Mouse (Mus musculus) limb, embryonic 15.5 days (tissue): ENCODE data around the gene Hunk. TPM values are rescaled to one million over a fixed set of nuclear protein-coding genes. Genes with fewer than 3 reads are reported as not detected.

Experiments used
- ATAC-seq: fragments of 200-750 bp; cut with Nextera tagmentation; 2 replicates; pipeline ENCODE4 v1.8.0; 2017; ENCODE audit warnings: low read depth, moderate TSS enrichment; ENCODE audit not compliant: insufficient number of reproducible peaks, low FRiP score, low TSS enrichment
- H3K27ac ChIP-seq: fragments of 300-500 bp; sonication (generic); 2 replicates; pipeline ENCODE4 v1.5.1; 2015; ENCODE audit warnings: moderate library complexity, mild to moderate bottlenecking, inconsistent platforms
- H3K27me3 ChIP-seq: fragments of 300-500 bp; sonication (generic); 2 replicates; pipeline ENCODE4 v1.6.1; 2015; ENCODE audit warnings: inconsistent platforms
- H3K36me3 ChIP-seq: fragments of 300-500 bp; sonication (generic); 2 replicates; pipeline ENCODE4 v1.6.1; 2015; ENCODE audit warnings: inconsistent platforms
- H3K4me1 ChIP-seq: fragments of 300-500 bp; sonication (generic); 2 replicates; pipeline ENCODE4 v1.6.1; 2015; ENCODE audit warnings: inconsistent platforms
- H3K4me2 ChIP-seq: fragments of 300-500 bp; sonication (generic); 2 replicates; pipeline ENCODE4 v1.6.1; 2015; ENCODE audit warnings: mild to moderate bottlenecking, inconsistent platforms
- H3K4me3 ChIP-seq: fragments of 300-500 bp; sonication (generic); 2 replicates; pipeline ENCODE4 v1.5.1; 2015; ENCODE audit warnings: mild to moderate bottlenecking, inconsistent platforms
- H3K9ac ChIP-seq: fragments of 300-500 bp; sonication (generic); 2 replicates; pipeline ENCODE4 v1.6.1; 2015; ENCODE audit warnings: inconsistent platforms
- H3K9me3 ChIP-seq: fragments of 300-500 bp; sonication (generic); 2 replicates; pipeline ENCODE4 v1.6.1; 2016; ENCODE audit warnings: inconsistent platforms
- WGBS: fragments of 180-500 bp; shearing (Covaris S2); methylation state at CpG from one replicate; pipeline ENCODE4 v1.1.7; 2015; 5-methylcytosine and 5-hydroxymethylcytosine counted together
- polyA plus RNA-seq: library from polyadenylated mRNA; unstranded; fragments of >200 nt; fragmentation: Nextera tagmentation; extraction: Ambion mirVana; gene quantifications from 2 replicates; pipeline ENCODE4 v1.2.1, GENCODE M21; 2015

Gene Hunk
- polyA plus RNA-seq: 10.3 and 12.7 TPM in 2 replicates

DNA sequence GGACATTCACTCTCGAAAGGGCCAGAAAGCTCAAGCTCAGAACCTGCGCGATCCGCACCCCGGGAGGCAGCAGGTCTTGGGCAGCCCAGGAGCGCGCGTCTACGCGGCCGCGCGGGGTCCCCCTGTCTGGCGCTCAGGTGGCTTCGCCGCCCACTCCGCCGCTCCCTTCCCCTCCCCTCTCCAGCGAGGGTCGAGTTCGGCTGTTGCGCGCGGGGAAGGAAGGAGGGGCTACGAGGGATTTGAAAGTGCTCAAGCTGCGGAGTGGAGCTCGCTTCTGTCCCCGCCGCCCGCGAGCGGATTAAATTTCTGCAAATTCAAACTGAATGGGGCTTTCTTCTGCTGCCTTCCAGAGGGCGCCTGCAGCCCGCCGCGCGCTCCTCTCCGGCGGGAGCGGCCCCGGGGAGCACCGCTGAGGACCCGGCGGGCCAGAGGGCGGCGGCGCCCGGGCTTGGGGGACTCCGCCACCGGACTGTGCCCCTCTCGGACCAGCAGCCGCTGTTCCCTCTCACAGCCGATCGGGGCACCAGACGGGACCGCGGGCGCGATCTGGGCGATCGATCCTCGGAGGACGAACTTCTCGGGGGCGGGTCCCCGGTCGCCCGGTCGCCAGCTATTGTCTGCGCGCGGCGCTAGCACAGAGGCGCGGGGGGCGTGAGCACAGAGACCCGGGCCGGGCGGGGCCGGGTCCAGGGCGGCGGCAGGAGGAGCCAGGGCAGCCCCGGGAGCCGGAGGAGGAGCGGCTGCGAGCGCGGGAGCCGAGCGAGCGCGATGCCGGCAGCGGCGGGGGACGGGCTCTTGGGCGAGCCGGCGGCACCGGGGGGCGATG lies at the start of gene Hunk:
TSS of gene Hunk (plus strand) at position 326 of the 826 bp plus-strand sequence.
- WGBS: under 1% methylated on average over 90 of the region's 101 CpGs
- ATAC-seq: peak; percentile 75
- H3K4me1 ChIP-seq: peaks cover 44% of the 10 kb centered on the region

DNA sequence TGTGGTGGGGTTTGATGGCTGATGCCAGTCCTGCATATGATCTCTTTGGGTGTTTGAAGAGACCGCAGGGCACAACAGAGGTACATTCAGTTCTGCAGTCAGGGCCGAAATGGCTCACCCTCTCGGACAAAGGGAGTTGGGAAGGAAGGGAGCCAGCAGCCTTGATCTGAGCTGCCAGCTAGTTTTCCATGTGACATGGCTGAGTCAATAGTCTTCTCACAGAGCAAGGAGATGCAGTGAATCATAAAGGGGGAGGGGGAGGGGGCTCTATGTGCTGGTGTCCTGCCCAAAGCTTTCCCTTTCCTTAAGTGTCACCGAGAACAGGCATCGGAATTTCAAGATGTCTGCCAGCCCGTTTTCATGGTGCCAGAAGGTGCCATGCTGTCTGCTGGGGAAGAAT lies 46.8 kb upstream of the Hunk start:
- no peaks in the 10 kb centered on the region for H3K9me3 ChIP-seq
- 92% methylated on average over 6 of the region's 6 CpGs for WGBS
- H3K27ac ChIP-seq: no peak overlapping the region
- no peak overlapping the region for H3K9ac ChIP-seq
- no peaks in the 10 kb centered on the region for H3K27me3 ChIP-seq
- H3K4me1 ChIP-seq: no peaks in the 10 kb centered on the region
- no peak overlapping the region for H3K4me3 ChIP-seq
- ATAC-seq: no peak
- H3K4me2 ChIP-seq: no peak overlapping the region
- 0 out of 2 replicates have a peak, but pooled peaks cover 4% of the 10 kb centered on the region for H3K36me3 ChIP-seq

More for the DNA sequence above, at the start of gene Hunk:
- peak within 1 kb of the TSS; percentile 84 for H3K4me3 ChIP-seq
- H3K27ac ChIP-seq: peak within 1 kb of the TSS; percentile 97
- peak within 1 kb of the TSS; percentile 84 for H3K4me2 ChIP-seq
- H3K9ac ChIP-seq: peak within 1 kb of the TSS; percentile 86
- H3K36me3 ChIP-seq: peaks cover 2% of the 10 kb centered on the region
- H3K9me3 ChIP-seq: no peaks in the 10 kb centered on the region
- peaks cover 4% of the 10 kb centered on the region; the same call in 1 of the 2 replicates for H3K27me3 ChIP-seq

DNA sequence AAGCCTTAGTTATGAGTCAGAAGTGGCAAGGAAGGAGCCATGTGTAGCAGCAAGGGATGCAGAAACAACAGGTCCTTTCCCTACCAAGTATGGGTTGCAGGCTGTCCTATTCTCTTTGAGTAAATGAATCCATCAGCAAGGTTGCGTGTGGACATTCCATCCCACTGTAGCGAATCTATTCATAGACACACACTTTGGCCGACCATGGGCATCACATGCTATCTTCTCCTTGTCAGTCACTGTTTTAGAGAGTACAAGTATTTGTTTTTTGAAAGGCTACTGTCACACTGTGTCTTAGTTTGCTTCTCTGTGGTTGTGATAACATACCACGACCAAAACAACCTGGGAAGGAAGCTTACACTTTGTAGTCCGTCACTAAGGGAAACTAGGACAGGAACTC lies 44.7 kb upstream of the Hunk start:
- no peak for ATAC-seq
- WGBS: 87% methylated on average over 5 of the region's 5 CpGs

DNA sequence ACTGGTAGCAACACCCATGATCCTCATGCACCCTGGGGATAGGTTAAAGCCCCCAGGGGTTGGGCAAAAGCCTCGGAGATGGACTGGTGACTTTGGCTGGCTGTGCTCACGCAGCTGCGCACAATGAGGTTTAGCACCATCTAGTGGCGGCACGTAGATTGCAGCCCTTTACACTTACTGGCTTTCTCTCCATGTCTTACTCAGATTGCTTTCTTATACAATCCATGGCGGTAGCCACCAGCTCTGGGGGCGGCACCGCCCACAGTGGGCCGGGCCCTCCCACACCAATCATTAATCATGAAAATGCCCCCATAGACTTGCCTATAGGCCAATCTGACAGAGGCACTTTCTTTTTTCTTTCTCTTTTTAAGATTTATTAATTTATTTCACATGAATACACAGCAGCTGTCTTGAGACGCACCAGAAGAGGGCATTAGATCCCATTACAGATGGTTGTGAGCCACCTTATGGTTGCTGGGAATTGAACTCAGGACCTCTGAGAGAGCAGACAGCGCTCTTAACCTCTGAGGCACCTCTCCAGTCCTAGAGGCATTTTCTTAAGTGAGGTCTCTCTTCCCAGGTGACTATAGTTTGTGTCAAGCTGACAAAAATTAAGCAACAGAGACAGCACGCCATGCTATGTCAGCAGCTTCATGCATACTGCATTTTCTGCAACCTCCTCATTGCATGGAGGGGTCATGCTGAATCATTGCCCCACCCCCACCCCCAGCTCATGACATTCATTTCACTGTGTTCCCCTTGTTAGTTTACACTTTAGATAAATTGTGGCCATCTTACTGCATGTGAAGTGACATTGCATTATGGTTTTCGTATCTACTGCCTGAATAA lies 35.9 kb upstream of the Hunk start:
- Histone ChIP-seq H3K4me1 (no peaks in the 10 kb centered on the region), H3K4me3 (no peak overlapping the region), H3K36me3 (no peaks in the 10 kb centered on the region), H3K27me3 (no peaks in the 10 kb centered on the region), H3K9me3 (no peaks in the 10 kb centered on the region), H3K27ac (no peak overlapping the region), H3K9ac (no peak overlapping the region), H3K4me2 (no peak overlapping the region)
- peak; percentile 82 for ATAC-seq
- 31% methylated on average over 12 of the region's 13 CpGs for WGBS

More for the DNA sequence above, 44.7 kb upstream of the Hunk start:
- Histone ChIP-seq H3K4me1 (no peaks in the 10 kb centered on the region), H3K4me3 (no peak overlapping the region), H3K9me3 (no peaks in the 10 kb centered on the region), H3K9ac (no peak overlapping the region), H3K36me3 (0 out of 2 replicates have a peak, but pooled peaks cover 4% of the 10 kb centered on the region), H3K4me2 (no peak overlapping the region), H3K27me3 (no peaks in the 10 kb centered on the region), H3K27ac (no peak overlapping the region)

DNA sequence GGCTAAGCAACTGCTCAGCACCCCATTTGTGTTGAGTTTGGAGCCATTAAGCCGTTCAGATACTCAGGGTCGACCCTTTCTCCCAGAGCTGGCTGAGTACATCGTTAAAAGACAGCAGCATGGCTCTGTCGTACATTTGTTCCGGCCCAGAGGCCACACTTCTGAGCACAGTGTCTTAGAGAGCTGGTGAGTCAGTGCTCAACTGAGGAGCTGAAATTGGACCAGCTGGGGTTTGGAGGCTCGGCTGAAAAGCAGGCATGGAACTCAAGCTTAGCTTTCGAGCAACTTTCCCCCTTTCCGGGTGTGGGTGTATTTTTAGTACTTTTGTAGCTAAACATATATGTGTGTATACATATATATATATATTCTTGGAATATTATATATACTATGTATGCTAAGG lies 34.1 kb upstream of the Hunk start:
- no peak for ATAC-seq
- 50% methylated on average over 8 of the region's 8 CpGs for WGBS
- no peaks in the 10 kb centered on the region for H3K27me3 ChIP-seq
- no peak overlapping the region for H3K4me2 ChIP-seq
- no peak overlapping the region for H3K27ac ChIP-seq
- no peaks in the 10 kb centered on the region for H3K9me3 ChIP-seq
- no peaks in the 10 kb centered on the region for H3K4me1 ChIP-seq
- no peaks in the 10 kb centered on the region for H3K36me3 ChIP-seq
- no peak overlapping the region for H3K4me3 ChIP-seq
- no peak overlapping the region for H3K9ac ChIP-seq

DNA sequence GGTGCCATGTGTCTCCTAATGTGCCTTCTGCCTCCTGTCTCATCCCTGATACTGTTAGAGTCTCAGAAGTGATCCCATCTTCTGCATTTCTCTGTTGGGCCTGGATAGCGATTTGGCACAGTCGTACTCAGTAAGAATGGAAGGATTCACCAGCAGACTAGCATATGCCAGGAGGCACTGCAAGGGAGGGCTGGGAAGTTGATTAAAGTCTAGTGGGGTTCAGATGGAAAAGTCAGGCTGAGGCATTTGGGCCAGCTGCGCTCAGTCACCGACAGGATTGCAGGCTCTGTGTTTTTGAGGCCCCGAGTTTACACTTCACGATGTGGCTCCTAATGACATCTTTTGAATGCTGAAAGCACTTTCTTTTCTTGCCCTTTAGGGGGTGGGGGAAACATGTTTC lies 33.1 kb upstream of the Hunk start:
- no peak overlapping the region for H3K27ac ChIP-seq

DNA sequence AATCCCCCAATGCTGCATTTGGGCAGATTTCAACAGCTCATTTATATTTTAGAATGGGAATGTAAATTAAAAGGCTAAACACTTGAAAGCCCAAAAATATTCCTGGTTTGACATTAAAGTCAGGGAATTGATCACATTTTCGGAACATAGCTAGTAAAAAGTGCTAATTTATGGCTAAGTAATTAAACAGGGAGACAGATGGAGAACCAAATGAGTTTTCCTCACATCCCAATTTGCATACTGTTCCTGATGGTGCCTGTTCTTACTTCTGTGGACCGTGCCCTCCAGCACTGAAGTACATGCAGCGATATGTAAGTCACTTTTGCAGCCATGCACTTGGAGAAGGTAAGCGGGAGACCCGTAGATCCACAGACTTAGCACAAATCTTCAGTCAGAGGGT lies 32.7 kb upstream of the Hunk start:
- no peaks in the 10 kb centered on the region for H3K9me3 ChIP-seq
- no peak for ATAC-seq
- no peak overlapping the region for H3K4me3 ChIP-seq
- WGBS: 81% methylated on average over 5 of the region's 5 CpGs
- no peaks in the 10 kb centered on the region for H3K27me3 ChIP-seq
- no peak overlapping the region for H3K4me2 ChIP-seq
- no peak overlapping the region for H3K27ac ChIP-seq
- no peak overlapping the region for H3K9ac ChIP-seq
- H3K36me3 ChIP-seq: no peaks in the 10 kb centered on the region
- 0 out of 2 replicates have a peak, but pooled peaks cover 3% of the 10 kb centered on the region for H3K4me1 ChIP-seq

More for the DNA sequence above, 33.1 kb upstream of the Hunk start:
- 51% methylated on average over 6 of the region's 6 CpGs for WGBS
- H3K4me3 ChIP-seq: no peak overlapping the region
- H3K9me3 ChIP-seq: no peaks in the 10 kb centered on the region
- no peaks in the 10 kb centered on the region for H3K27me3 ChIP-seq
- H3K9ac ChIP-seq: no peak overlapping the region
- 0 out of 2 replicates have a peak, but pooled peaks cover 1% of the 10 kb centered on the region for H3K4me1 ChIP-seq
- no peaks in the 10 kb centered on the region for H3K36me3 ChIP-seq
- H3K4me2 ChIP-seq: no peak overlapping the region
- ATAC-seq: no peak

DNA sequence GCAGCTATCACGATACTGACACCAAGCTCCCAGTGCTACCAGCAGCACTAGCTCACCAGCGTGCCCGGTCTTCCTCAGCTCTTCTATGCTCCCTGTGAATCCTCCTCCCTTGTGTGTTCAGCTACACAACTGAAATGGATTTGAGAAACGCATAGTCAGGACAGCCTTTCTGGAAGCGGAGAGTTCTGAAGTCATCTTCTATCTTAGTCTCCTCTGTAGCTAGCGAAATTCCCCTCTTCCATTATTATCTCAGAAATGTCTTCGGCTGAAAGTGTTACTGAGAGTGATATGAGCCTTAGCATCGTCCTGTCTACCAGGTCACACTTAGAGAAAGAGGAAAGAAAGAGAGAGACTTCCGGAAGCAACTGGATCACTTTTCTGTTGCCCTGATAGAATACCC lies 26.5 kb upstream of the Hunk start:
- no peak overlapping the region for H3K9ac ChIP-seq
- ATAC-seq: no peak
- 74% methylated on average over 9 of the region's 9 CpGs for WGBS
- H3K36me3 ChIP-seq: no peaks in the 10 kb centered on the region
- H3K9me3 ChIP-seq: no peaks in the 10 kb centered on the region
- 0 out of 2 replicates have a peak overlapping the region, but pooled peaks have one; percentile 61 for H3K27ac ChIP-seq
- H3K4me3 ChIP-seq: no peak overlapping the region
- H3K4me2 ChIP-seq: no peak overlapping the region
- H3K27me3 ChIP-seq: no peaks in the 10 kb centered on the region
- peaks cover 41% of the 10 kb centered on the region for H3K4me1 ChIP-seq

DNA sequence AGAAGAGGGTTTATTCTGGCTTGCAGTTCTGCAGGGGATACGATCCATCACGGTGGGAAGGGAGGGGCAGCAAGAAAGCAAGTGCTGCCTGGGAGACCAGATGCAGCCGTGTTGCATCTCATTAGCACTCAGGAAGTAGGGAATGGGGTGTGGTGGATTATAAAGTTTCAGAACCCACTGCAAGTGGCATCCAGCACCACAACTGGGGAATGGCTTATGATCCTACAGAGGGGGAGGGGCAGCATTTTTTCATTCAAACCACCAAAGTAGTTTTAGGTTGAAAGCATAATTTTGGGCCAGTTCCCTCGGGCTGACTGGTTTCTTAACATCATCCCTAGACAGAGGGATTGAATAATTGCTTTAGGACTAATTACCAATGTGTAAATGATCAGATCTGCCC lies 26.1 kb upstream of the Hunk start:
- no peak for ATAC-seq
- H3K9ac ChIP-seq: no peak overlapping the region
- H3K27me3 ChIP-seq: no peaks in the 10 kb centered on the region
- H3K27ac ChIP-seq: peak overlapping the region; percentile 61
- H3K9me3 ChIP-seq: no peaks in the 10 kb centered on the region
- H3K4me2 ChIP-seq: no peak overlapping the region
- peaks cover 41% of the 10 kb centered on the region for H3K4me1 ChIP-seq
- no peak overlapping the region for H3K4me3 ChIP-seq
- 6% methylated on average over 4 of the region's 4 CpGs for WGBS
- H3K36me3 ChIP-seq: no peaks in the 10 kb centered on the region

DNA sequence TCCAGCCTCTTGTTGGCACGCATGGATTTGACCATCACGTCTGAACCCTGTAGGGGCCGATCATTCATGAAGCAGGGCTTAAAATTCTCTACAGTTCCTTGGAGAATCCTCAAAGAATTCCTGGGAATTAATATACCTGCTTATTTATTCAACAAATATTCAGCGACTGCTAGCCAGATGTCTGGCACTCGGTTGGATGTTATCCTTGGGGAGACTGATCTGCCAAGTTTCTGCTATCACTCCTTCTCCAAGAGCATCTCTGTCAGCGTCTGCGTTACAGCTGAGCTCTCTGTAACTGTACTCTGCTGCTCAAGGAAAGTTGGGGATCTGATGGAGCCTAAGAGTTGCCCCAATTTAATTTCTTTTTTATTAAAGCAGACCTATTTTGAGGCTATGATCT lies 25.5 kb upstream of the Hunk start:
- H3K9me3 ChIP-seq: no peaks in the 10 kb centered on the region
- no peak overlapping the region for H3K9ac ChIP-seq
- H3K4me3 ChIP-seq: no peak overlapping the region
- 0 out of 2 replicates have a peak, but pooled peaks have one; percentile 36 for ATAC-seq
- H3K4me1 ChIP-seq: peaks cover 41% of the 10 kb centered on the region
- H3K27ac ChIP-seq: peak overlapping the region; percentile 61
- no peaks in the 10 kb centered on the region for H3K36me3 ChIP-seq
- H3K27me3 ChIP-seq: no peaks in the 10 kb centered on the region
- WGBS: 25% methylated on average over 7 of the region's 7 CpGs
- H3K4me2 ChIP-seq: no peak overlapping the region

DNA sequence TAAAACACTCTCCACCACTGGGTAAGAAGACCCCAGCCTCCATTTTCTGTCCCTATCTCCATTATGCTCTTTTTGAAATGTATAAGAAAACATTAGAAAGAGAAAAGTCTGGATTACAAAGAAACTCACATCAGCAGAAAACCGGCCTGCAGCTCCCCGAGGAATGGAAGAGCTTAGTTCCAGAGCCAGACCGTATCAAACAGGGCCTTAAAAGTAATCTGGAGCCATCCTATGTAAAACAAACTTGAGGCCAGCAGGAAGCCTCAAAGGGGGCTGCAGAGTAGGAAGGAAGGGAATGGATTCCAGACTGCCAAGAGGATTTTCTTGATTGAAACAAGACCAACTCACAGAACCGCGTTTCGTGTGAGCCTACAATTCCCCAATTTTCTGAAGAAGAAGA lies 22.9 kb upstream of the Hunk start:
- Histone ChIP-seq H3K27me3 (no peaks in the 10 kb centered on the region), H3K9me3 (no peaks in the 10 kb centered on the region), H3K4me3 (no peak overlapping the region), H3K4me1 (peaks cover 42% of the 10 kb centered on the region), H3K27ac (peak overlapping the region; percentile 62), H3K36me3 (no peaks in the 10 kb centered on the region), H3K9ac (no peak overlapping the region), H3K4me2 (no peak overlapping the region)
- 28% methylated on average over 6 of the region's 6 CpGs for WGBS
- no peak for ATAC-seq

DNA sequence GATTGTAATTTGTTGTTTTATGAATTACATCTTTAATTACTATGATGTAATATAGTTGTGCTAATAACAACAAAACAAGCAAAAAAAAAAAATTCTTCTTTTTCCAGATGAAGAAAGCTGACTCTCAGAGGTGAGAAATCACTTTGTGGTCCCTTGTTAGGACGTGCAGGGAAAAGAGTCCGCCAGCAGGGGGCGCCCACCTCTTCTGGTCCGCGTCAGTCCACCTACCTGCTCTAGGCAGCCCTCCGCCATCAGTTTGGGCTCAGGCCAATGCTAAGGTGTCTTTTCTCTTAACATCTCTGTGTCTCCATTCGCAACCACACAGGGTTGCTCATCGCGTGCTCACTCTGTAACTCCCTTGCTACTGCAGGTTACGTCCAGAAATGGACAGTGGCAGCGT lies 5.9 kb upstream of the Hunk start:
- ATAC-seq: no peak
- no peak overlapping the region for H3K27ac ChIP-seq
- H3K4me3 ChIP-seq: no peak overlapping the region
- no peaks in the 10 kb centered on the region for H3K9me3 ChIP-seq
- no peaks in the 10 kb centered on the region for H3K36me3 ChIP-seq
- peaks cover 7% of the 10 kb centered on the region for H3K27me3 ChIP-seq
- H3K9ac ChIP-seq: no peak overlapping the region
- H3K4me1 ChIP-seq: peaks cover 4% of the 10 kb centered on the region
- WGBS: 16% methylated on average over 11 of the region's 11 CpGs
- H3K4me2 ChIP-seq: no peak overlapping the region
